ENCODE assay signal across 10 mouse cellular contexts in the genomic region with DNA sequence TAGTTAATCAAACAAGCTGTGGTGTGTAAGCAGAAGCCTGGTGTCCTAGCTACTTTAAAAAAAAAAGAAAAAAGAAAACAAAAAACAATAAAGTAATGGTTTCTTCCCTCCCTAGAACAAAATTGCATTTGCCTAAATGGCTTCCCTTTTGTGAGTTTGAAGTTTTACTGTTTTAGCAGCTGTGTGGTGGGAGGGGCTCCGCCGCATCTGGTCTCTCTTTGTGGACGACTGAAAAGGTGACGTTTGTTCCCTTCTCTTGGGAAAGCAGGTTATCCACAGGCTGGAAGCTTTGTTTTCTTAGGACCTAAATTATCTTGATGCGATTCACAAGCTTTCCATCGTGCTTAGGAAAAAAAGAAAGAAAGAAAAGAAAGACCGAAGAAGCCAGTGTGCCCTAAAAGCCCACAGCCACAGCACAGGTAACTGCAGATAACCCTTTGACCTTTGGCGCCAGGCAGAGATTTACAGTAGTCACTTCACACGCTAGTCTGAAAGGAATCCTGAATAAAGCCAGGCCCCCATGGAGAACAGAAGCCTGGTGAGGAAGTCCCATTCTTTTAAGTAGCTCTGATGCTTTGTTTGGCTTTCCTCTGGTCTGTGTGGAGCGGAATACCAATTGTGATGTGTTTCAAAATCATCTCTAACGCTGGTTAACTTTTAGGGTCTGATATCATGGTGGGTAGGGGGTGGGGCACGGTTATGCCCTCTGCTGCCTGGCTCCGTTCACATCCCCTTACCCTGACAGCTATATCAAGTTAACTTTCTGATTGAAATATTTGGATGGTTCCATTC. TPM values are rescaled to one million over a fixed set of nuclear protein-coding genes. Genes with fewer than 3 reads are reported as not detected.
DNase-seq lines count a peak whose midpoint lies in the region; ATAC-seq and TF ChIP-seq lines count a peak whose summit lies in the region.
"Had no signal": no experiment of that assay in that cellular context is flagged by ENCODE, and none has a peak within 500 bp of the region (broad histone marks: within the 10 kb centered on the region; RNA-seq: fewer than 3 reads in every experiment).

No protein-coding gene starts in this region.

- no peak overlapping the region for H3K4me3 ChIP-seq in hindbrain, embryonic 11.5 days (ENCODE audit: low read depth, low read length)
- no peak overlapping the region for H3K4me3 ChIP-seq in midbrain, embryonic 12.5 days
- H3K4me3 ChIP-seq in layer of hippocampus, adult 2 months, result no peak overlapping the region

- H3K4me1 ChIP-seq in hindbrain, embryonic 11.5 days (replicated peaks; ENCODE audit: control insufficient read depth, insufficient read depth, low read length), result peaks cover 4% of the 10 kb centered on the region
- peaks cover 15% of the 10 kb centered on the region for H3K4me1 ChIP-seq in midbrain, embryonic 12.5 days

- H3K4me2 ChIP-seq in hindbrain, embryonic 11.5 days (replicated peaks; ENCODE audit: low read depth, low read length), result 0 out of 2 replicates have a peak overlapping the region, but pooled peaks have one; percentile 21
- H3K4me2 ChIP-seq in midbrain, embryonic 12.5 days (replicated peaks), result peak overlapping the region; percentile 2; the same call in 1 of the 2 replicates

- TF ChIP-seq CTCF in layer of hippocampus, adult 2 months (conservative IDR thresholded peaks at IDR 0.05), result no peak

- DNase-seq in gastrocnemius, postnatal 25 days, result peak; percentile 33
- no peak for DNase-seq in gastrocnemius, adult 8-10 months (ENCODE audit: low spot score in 2 of 2)
- peak; percentile 60 for DNase-seq in embryo, embryonic 11 days
- DNase-seq in hindbrain, embryonic 11.5 days (ENCODE audit: low spot score), result peak; percentile 49
- no peak for DNase-seq in spleen, adult 18-20 months
- no peak for DNase-seq in layer of hippocampus, adult 2 months (ENCODE audit: low spot score in 2 of 2)
- no peak for DNase-seq in cerebellum, adult 18-20 months
- DNase-seq: cerebellum, adult 11 months; lung, adult 2 months had no signal

- no peaks in the 10 kb centered on the region for H3K27me3 ChIP-seq in hindbrain, embryonic 11.5 days (ENCODE audit: control insufficient read depth, insufficient read depth, low read length)
- H3K27me3 ChIP-seq in midbrain, embryonic 12.5 days, result no peaks in the 10 kb centered on the region

- WGBS in hindbrain, embryonic 11.5 days, result 10% methylated on average over 13 of the region's 13 CpGs
- WGBS in midbrain, embryonic 12.5 days, result 14% methylated on average over 13 of the region's 13 CpGs

- peak; percentile 64; the same call in 1 of the 2 replicates for ATAC-seq in hindbrain, embryonic 11.5 days (ENCODE audit: low FRiP score)
- no peak for ATAC-seq in midbrain, embryonic 12.5 days (ENCODE audit: low FRiP score, low read depth)

- H3K36me3 ChIP-seq in hindbrain, embryonic 11.5 days (ENCODE audit: control insufficient read depth, insufficient read depth, low read length), result no peaks in the 10 kb centered on the region
- no peaks in the 10 kb centered on the region for H3K36me3 ChIP-seq in midbrain, embryonic 12.5 days

- H3K27ac ChIP-seq in hindbrain, embryonic 11.5 days (ENCODE audit: low read depth, low read length), result peak overlapping the region; percentile 32
- peak overlapping the region; percentile 3; the same call in 1 of the 2 replicates for H3K27ac ChIP-seq in midbrain, embryonic 12.5 days (replicated peaks)
- no peak overlapping the region for H3K27ac ChIP-seq in layer of hippocampus, adult 2 months

- peak overlapping the region; percentile 17; the same call in 1 of the 2 replicates for H3K9ac ChIP-seq in hindbrain, embryonic 11.5 days (ENCODE audit: low read depth, low read length)
- no peak overlapping the region for H3K9ac ChIP-seq in midbrain, embryonic 12.5 days (replicated peaks)

- no peaks in the 10 kb centered on the region for H3K9me3 ChIP-seq in hindbrain, embryonic 11.5 days (ENCODE audit: control insufficient read depth, low read length)
- no peaks in the 10 kb centered on the region for H3K9me3 ChIP-seq in midbrain, embryonic 12.5 days

RNA-seq across cellular contexts. Expression of a gene that starts 53.7 kb away (rescaled TPM):
- total RNA-seq in gastrocnemius, postnatal 25 days (2021), result 1 to 10 TPM; 6.9 to 8.3 TPM
- total RNA-seq in gastrocnemius, adult 8-10 months (2022), result 10 to 100 TPM; 11.8 to 15.5 (median 14.5) TPM
- 11.5 and 12.4 TPM in 2 replicates for polyA plus RNA-seq in hindbrain, embryonic 11.5 days (2014; fragmentation: Nextera tagmentation; extraction: Ambion mirVana)
- polyA plus RNA-seq in midbrain, embryonic 12.5 days (2016; fragmentation: Nextera tagmentation; extraction: Ambion mirVana), result 11.4 and 13.7 TPM in 2 replicates
- 10 to 100 TPM; 30.9 to 32.9 TPM for total RNA-seq in layer of hippocampus, adult 2 months (2021)

Comparison
In these comparisons a context has a peak if more than half of its experiments do, and no peak if none do; other contexts are left out.
1. DNase-seq: peak in gastrocnemius, postnatal 25 days (single experiment), embryo, embryonic 11 days (single experiment) and hindbrain, embryonic 11.5 days (single experiment); none in gastrocnemius, adult 8-10 months (0 of 2), spleen, adult 18-20 months (0 of 2), layer of hippocampus, adult 2 months (0 of 2) and cerebellum, adult 18-20 months (0 of 2).